Mouse (Mus musculus): ENCODE data around the gene Nell1.

- TF ChIP-seq CTCF (IDR thresholded peaks at IDR 0.05; ENCODE audit: low read depth) (0 out of 2 replicates have a peak, but pooled peaks have one; percentile 4), EP300 (IDR thresholded peaks at IDR 0.05; ENCODE audit: low read depth) (no peak)
Measured at GRCm38 (mm10) chr7:50730951-50731350, 756.3 kb downstream of the Nell1 start.

All from heart, postnatal 0 days (tissue).